Mouse (Mus musculus) T-helper 1 cell (primary cell): Measurements from ENCODE around the gene Olfr577.

ENCODE experiments used
- in situ Hi-C: fragments of 300-600 bp; cut with MboI, MseI; formaldehyde crosslinking; loops from one replicate; pipeline ENCODE4 v1.15.1; 2025; ENCODE audit warnings: high pct_unique_total_duplicates

Gene Olfr577

GRCm38 (mm10) chr7:102975843-102976242 lies at the start of gene Olfr577:
TSS of gene Olfr577 (minus strand) at chr7:102975943.
- in situ Hi-C loops, result no loop called here

- in situ Hi-C loops, result loop anchor here (10.0 kb wide), 1 partner anchor 624 kb away; no protein-coding TSS in a partner anchor
These were observed 13.5 kb upstream of the Olfr577 start, which contains the start of gene Olfr578 for GRCm38 (mm10) chr7:102989224-102989623. TSS of gene Olfr578 (minus strand) at chr7:102989324.

- in situ Hi-C loops, result no loop called here
These were observed 1.3 kb downstream of the Olfr577 start for GRCm38 (mm10) chr7:102974399-102974798.

GRCm38 (mm10) chr7:102962360-102962759 lies 13.4 kb downstream of the Olfr577 start, which contains the start of gene Olfr576:
TSS of gene Olfr576 (plus strand) at chr7:102962660.
- in situ Hi-C loops, result no loop called here

GRCm38 (mm10) chr7:102958593-102958992 lies 17.1 kb downstream of the Olfr577 start, which contains the start of gene Olfr575:
TSS of gene Olfr575 (minus strand) at chr7:102958775.
- in situ Hi-C loops, result no loop called here

GRCm38 (mm10) chr7:102958137-102958536 lies 17.6 kb downstream of the Olfr577 start:
- in situ Hi-C loops, result no loop called here

GRCm38 (mm10) chr7:102950732-102951131 lies 25.0 kb downstream of the Olfr577 start:
- in situ Hi-C loops, result no loop called here

- in situ Hi-C loops, result no loop called here
These were observed 27.6 kb downstream of the Olfr577 start, which contains the start of gene Olfr574 for GRCm38 (mm10) chr7:102948167-102948566. TSS of gene Olfr574 (plus strand) at chr7:102948467.

GRCm38 (mm10) chr7:102943417-102943816 lies 32.3 kb downstream of the Olfr577 start:
- in situ Hi-C loops, result no loop called here

- in situ Hi-C loops, result no loop called here
These were observed 33.3 kb downstream of the Olfr577 start, which contains the start of gene Olfr573-ps1 for GRCm38 (mm10) chr7:102942475-102942874. TSS of gene Olfr573-ps1 (minus strand) at chr7:102942575.

DNA sequence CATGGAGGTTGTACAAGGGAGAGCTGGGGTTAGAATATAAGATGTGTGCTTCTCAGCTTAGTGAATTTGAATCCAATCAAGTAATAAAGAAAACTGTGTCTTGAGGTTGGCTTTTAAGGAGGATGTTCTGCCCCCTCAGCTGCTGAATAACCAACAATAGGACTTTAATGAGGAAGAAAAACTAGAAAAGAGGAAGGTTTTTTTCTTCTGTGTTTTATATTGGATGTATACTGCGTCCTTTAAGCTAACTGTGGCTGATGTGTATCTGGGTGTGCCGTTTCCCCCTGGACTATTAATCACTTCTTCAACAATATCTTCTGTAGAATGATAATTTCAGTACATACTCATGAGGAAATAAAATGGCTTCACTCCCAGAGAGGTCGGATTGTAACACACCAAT lies 48.6 kb downstream of the Olfr577 start:
- in situ Hi-C loops, result no loop called here

GRCm38 (mm10) chr7:102924109-102924508 lies 51.6 kb downstream of the Olfr577 start, which contains the start of gene Olfr572:
TSS of gene Olfr572 (plus strand) at chr7:102924409.
- in situ Hi-C loops, result no loop called here
